Mouse (Mus musculus): ENCODE results near the gene Ppp1r16b.

The Ppp1r16b gene

GRCm38 (mm10) chr2:158768350-158768749 is 103.2 kb downstream of the Ppp1r16b start:
- in situ Hi-C loops (cut with MboI, MseI) = loop anchor here (25.0 kb wide), 1 partner anchor 731 kb away; the partner anchor contains the start of genes Rprd1b and Tti1

- in situ Hi-C loops (cut with MboI, MseI) = loop anchor here (25.0 kb wide), 1 partner anchor 731 kb away; the partner anchor contains the start of genes Rprd1b and Tti1
Observed at GRCm38 (mm10) chr2:158768771-158769170, 103.6 kb downstream of the Ppp1r16b start.

- in situ Hi-C loops (cut with MboI, MseI) = loop anchor here (25.0 kb wide), 1 partner anchor 733 kb away; the partner anchor contains the start of genes Rprd1b and Tti1
Observed at GRCm38 (mm10) chr2:158770126-158770757, 105.0 kb downstream of the Ppp1r16b start.

- in situ Hi-C loops (cut with MboI, MseI) = loop anchor here (25.0 kb wide), 1 partner anchor 734 kb away; the partner anchor contains the start of genes Rprd1b and Tti1
Observed at GRCm38 (mm10) chr2:158771066-158771763, 106.0 kb downstream of the Ppp1r16b start.

DNA sequence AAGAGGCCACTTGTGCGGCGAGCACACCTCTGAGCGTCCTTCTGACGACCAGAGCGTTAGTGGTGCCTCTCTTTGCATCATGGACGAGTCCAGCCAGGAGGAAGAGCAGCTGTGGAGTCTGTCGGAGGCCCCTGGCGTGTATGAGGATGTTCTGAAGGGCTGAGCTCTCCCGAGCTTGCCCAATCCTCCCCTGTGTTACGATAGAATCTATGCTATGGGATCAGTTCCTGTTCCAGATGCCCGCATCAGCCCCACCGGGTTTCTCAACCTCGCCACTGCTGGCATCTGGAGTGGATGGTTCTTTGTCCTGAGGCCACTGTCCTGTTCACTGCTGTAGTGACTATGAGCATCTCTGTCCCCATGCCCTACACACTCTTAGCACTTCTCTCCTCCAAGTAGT is 107.6 kb downstream of the Ppp1r16b start:
- in situ Hi-C loops (cut with MboI, MseI) = loop anchor here (25.0 kb wide), 1 partner anchor 736 kb away; the partner anchor contains the start of genes Rprd1b and Tti1

DNA sequence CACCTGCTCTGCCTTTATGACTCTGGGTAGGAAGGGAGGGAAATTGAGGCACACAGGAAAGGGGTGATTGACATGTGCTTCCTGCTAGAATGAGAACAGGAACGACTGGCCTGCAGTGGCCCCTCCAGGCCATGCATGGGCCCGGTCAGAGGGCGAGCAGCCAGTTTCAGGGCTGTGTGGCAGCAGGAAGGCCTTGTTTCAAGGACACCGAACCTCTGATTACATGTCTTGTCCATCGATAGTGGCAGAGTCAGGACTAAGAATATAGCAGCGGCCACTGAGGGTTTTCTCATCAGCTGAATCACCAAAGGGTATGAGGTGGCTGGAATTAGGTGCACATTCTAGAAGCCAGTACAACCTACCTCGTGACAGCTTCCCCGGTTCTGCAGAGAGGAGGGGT is 109.7 kb downstream of the Ppp1r16b start:
- in situ Hi-C loops (cut with MboI, MseI) = loop anchor here (25.0 kb wide), 1 partner anchor 738 kb away; the partner anchor contains the start of genes Rprd1b and Tti1

- in situ Hi-C loops (cut with MboI, MseI) = no loop called here
Observed at GRCm38 (mm10) chr2:158776716-158777115, 111.5 kb downstream of the Ppp1r16b start.

GRCm38 (mm10) chr2:158777490-158777889 is 112.3 kb downstream of the Ppp1r16b start:
- in situ Hi-C loops (cut with MboI, MseI) = no loop called here

- in situ Hi-C loops (cut with MboI, MseI) = no loop called here
Observed at GRCm38 (mm10) chr2:158778349-158778748, 113.2 kb downstream of the Ppp1r16b start.

- in situ Hi-C loops (cut with MboI, MseI) = no loop called here
Observed at GRCm38 (mm10) chr2:158781126-158781525, 115.9 kb downstream of the Ppp1r16b start.

GRCm38 (mm10) chr2:158786927-158787795 is 122.0 kb downstream of the Ppp1r16b start:
- in situ Hi-C loops (cut with MboI, MseI) = no loop called here

- in situ Hi-C loops (cut with MboI, MseI) = no loop called here
Observed at GRCm38 (mm10) chr2:158794494-158795004, 129.4 kb downstream of the Ppp1r16b start, which contains the start of gene Dhx35. Gene Dhx35 (plus strand): TSS chr2:158794807.

- in situ Hi-C loops (cut with MboI, MseI) = no loop called here
Observed at GRCm38 (mm10) chr2:158795043-158795442, 129.8 kb downstream of the Ppp1r16b start.

DNA sequence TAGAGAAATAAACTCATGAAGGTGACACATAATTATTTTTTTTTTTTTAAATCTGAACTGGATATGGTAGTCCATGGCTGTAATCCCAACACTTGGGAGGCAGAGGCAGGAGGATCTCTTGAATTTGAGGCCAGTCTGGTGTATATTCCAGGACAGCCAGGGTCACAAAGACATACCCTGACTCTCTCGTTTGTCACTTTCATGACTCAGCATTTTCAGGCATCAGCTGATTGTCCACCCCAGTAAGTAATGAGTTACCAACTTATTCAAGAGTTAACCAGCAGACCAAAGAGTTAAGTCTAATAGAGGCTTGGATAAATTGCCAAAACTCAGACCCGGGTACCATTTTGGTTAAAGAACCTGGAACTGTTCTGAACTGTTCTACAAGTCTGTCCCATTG is 130.7 kb downstream of the Ppp1r16b start:
- in situ Hi-C loops (cut with MboI, MseI) = no loop called here

- in situ Hi-C loops (cut with MboI, MseI) = no loop called here
Observed at GRCm38 (mm10) chr2:158799328-158799727, 134.1 kb downstream of the Ppp1r16b start.

DNA sequence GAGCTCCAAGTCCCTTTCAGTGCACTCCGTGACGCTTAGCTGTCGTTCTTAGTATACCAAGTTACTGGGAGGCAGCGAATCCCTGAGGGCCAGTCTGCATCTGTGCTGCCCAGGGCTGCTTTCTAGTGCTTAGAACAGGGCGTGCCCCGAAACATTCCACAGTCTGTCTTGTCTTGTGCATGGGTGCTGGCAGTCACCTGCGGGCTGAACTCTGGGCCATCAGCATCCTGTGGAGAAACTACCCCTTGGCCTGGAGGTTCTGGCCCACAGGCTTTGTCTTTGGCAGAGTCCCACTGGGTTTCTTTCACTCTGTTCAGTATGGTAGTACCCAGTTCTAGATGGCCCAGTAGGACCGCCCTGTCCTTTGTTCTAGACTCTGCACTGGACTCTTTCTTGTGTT is 135.6 kb downstream of the Ppp1r16b start:
- in situ Hi-C loops (cut with MboI, MseI) = no loop called here

GRCm38 (mm10) chr2:158803575-158803974 is 138.4 kb downstream of the Ppp1r16b start:
- in situ Hi-C loops (cut with MboI, MseI) = no loop called here

GRCm38 (mm10) chr2:158815686-158816085 is 150.5 kb downstream of the Ppp1r16b start:
- in situ Hi-C loops (cut with MboI, MseI) = no loop called here
